Mouse (Mus musculus) thymus, postnatal 0 days (tissue): ENCODE data around the gene Sphk1. TPM values are rescaled to one million over a fixed set of nuclear protein-coding genes. Genes with fewer than 3 reads are reported as not detected.
A peak's percentile ranks its signal among the peaks of the same experiment; 100 is the strongest.

ENCODE experiments used
- DNase-seq: peaks from one replicate; pipeline ENCODE4 v3.0.0-alpha.2; 2015; ENCODE audit warnings: low spot score
- polyA plus RNA-seq: library from polyadenylated mRNA; unstranded; fragments of >200 nt; fragmentation: Nextera tagmentation; extraction: Ambion mirVana; gene quantifications from 2 replicates; pipeline ENCODE4 v1.2.1, GENCODE M21; 2015

Gene Sphk1
- polyA plus RNA-seq, 1 experiment from 2014 or later = 13.7 TPM

DNA sequence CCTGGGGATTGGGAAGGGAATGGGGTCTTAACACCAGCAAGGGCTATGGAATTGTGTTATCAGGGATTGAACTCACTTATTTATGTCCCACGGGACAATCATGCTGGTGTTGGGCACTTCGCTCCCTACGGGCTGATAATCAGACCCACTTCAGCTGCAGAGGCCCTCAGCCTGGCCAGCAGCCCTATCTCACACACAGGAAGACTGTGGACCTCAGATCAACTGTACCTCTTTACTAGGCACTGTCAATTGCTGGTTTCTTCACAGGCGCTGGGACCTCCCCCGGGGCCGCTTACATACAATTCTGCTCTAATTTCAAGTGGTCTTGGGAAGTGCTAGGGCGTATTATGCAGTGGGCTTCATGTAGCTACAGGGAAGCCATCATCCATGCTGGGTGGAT, 6.0 kb downstream of the Sphk1 start:
- DNase-seq = no peak

DNA sequence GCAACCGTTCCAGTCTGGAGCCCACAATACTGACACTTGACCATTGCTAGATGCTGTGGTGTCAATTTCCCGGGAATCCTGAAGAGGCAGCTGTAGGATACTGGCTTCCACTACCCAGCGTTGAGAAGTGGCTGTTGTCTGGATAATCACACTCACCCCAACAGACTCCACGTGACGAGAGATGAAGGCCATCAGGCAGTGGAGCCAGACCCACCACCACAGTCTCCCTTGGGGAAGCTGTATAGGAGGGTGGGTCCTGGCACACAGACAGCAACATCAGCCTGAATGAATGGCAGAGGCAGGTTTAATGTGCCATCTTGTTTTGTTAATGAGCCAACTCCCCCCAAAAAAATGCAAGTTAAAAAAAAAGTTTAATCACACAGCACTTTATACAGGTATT, 6.7 kb downstream of the Sphk1 start:
- no peak for DNase-seq

DNA sequence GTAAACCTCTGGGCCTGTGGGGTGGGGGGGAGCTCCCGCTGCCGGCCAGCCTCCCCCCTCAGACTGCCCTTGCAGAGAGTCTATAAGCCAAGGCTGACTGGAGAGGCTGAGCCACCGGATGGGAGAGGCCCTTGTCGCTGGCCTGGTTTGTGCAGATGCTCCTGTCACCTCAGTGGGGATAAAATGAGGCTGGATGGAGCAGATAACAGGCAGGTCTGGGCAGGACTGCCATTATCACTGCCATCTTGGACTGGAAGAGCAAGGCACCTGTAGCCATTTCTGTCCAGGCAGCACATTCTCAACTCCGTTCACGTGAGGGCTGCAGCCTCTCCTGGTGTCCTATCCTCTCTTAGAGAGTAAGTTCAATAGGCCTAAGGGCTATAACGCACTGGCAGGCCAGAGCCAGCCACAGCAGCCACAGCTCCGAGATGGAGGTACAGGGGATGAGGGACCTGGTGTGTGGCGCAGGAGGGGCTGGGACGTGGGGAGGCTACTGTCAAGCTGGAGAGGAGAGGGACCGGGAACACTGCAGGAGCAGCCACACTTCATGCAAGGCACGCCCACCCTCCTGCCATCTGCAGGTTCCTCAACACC, 7.5 kb downstream of the Sphk1 start:
- no peak for DNase-seq

DNA sequence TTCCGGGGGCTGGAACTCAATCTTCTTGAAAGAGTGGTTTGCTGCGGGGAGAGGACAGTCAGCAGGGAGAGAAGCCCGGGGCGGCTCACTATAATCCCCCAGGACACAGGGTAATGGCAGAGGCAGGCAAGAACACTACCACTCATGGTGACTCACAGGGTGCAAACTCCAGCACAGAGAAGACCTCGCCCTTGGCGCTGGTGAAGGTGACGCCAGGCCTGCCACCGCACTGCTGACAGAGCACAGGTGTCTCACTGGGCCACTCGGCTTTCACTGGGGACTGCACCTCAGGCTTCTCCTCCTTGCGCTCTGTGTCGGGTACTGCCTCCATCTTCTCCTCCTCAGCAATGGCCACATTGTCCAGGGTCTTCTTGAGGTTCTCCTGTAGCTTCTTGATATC, 10.5 kb downstream of the Sphk1 start:
- no peak for DNase-seq

DNA sequence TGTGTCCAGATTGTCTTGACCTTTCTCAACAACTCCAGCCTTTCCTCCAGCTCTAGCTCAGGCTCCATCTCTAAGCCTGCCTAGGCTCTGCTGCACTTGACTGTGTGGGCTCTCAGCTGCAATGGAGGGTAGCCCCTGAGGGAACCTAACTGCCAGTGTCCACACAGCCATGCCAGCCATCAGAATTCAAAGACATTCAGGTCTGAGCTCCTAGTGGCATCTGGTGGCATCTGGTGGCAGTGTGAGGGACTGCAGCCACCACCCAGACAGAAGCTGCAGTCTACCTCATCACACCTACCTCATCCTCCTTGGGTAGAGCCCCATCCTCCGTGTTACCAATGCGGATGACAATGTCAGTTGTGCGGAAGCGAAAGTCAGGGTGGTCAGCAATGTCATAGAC, 12.4 kb downstream of the Sphk1 start:
- DNase-seq = peak; percentile 36

DNA sequence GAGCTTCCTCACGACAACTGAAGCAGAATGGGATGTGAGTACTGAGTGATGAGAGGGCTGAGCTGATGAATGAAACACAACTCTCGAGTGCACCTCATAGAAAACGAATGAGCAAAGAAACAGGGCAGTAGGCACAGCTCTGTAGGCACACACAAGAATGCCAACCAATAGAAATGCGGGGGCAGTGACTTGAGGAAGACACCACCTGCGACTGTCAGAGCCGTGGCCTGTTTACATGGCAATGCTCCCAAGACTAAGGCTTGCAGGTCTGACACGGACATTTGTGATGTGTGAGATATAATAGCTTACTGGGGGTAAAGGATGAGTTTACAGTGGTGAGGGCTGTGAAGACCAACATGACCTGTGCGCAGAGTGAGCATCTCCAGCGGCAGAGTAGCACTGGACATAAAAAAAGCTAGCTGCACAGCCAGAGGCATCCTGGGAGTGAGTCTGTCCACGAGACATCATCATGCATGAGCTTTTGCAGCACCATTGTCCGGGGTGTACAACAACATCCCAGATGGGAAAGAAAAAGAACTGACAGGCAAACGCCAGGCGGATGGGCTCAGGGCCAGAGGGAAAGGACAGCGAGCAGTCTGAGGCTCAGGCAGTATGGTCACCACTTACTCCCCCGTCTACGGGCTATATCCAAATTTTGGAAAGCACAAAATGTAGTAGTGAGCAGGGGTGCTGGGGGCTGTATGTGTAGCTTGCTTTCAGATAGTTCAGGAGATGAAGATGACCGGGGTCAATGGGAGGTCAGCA, 16.8 kb downstream of the Sphk1 start:
- no peak for DNase-seq

DNA sequence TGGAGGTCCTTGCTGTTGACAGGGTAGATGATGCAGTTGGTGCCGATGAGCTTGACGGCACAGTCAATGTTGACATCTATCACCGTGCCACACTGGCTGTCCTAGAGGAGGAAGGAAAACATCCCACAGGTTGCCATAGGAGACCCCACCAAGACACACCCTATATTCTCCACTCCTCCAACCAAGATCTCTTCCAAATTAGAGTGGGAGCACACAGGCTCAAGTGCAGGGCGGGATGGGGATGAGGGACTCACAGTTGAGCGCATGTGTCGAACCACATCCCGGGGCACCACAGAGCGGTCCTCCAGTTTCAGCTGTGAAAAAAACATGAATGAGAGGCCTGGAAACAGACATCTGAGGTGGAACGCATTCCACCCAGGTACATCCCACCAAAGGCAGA, 18.1 kb downstream of the Sphk1 start:
- DNase-seq = no peak

DNA sequence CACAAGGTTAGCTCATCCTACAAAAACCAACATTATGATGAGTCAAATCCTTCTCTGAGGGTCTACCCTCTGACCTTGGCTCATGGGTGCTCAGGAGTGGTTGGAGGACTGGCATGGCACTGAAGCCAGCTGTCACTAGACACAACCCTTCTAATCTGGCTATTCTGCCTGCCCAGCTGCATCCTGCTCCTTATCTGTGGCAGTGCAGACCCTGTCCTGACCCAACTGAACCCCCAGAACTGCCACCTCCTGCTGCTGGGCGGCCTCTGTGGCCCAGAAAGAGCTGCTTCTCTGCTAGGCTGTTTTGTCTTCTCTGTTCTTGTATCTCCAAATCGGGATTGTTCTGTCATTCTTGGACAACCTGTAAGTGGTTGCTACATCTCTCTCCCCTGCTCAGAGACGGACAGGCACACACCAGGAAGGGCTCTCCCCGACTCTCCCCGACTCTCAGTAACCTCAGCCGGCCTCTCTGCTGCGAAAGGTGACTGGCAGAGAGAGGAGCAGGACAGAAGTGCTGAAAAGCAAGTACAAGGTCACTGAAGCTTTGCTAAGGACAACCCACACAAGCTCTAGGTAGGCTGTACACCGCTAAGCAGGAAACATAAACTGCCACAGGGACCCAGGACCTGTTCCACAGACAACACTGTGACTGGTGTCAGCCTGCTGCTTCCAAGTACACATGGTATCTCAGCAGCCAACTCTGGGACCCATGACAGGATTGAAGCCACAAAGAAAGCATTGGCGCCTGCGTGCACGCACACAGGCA, 18.7 kb downstream of the Sphk1 start:
- DNase-seq = no peak

DNA sequence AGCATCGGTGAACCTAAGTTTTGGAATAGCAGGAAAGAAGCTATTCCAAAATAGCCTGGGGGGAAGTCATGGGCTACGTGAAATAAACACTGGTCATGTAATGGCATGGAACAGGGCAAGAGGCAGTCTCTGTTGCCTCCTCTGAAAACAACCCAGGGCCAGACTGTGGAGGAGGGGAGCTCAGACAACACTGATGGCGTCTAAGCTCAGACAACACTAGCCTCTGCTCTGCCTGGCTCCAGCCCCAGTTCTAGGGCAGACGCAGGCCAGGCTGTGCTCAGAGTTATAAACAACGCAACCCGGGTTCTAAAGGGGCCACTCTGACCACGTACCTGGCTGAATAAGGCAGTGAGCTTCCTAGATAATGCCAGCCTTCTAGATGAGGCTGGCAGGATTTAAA, 20.0 kb downstream of the Sphk1 start:
- no peak for DNase-seq

DNA sequence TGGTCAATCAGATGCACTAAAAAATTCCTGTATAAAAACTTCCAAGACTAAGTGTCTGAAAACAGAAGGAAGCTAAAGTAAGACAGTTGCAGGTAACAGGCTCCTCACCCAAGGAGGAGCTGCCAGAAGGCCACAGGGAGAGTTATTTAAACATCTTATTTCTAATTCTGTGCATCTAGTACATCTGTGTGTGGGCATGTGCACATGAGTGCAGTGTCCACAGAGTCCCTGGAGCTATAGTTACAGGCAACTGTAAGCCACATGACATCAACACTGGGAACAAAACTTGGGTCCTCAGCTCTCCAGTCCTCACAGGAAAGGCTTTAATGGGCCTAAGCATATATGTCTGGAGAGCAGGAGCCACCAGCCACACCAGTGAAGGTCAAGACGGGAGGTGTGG, 21.5 kb downstream of the Sphk1 start:
- DNase-seq = no peak

DNA sequence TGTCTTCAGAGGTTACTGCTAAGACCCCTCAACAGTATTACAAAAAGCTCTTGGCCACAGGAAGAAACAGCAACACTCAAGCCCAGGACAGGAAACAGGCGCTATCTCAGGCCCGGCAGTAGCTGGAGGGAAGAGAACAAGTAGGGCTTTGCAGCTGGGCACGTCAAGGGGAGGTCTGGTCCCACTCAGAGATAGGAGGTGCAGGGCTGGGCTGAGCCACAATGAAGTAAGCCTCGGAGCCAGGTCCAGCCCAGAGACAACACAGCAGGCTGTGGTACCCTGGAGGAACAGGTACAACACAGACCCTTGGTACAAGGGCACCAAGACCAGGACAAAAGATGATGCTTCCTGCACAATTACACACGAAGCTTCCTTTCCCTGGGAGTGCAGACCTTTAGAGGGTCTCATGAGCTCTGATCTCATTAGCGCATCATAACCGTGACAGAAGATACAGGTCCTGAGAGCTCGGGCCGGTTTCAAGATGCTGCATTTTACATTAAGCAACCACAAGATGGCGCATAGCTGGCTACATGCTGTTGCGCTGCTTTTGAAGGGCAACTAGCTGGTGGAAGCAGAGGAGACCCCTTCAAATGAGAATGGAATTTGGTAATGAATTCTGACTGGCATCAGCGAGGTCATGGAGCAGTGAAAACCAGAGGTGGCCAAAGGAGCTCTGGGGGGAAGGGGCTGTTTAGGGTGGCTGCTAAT, 23.6 kb downstream of the Sphk1 start:
- DNase-seq = peak; percentile 66

DNA sequence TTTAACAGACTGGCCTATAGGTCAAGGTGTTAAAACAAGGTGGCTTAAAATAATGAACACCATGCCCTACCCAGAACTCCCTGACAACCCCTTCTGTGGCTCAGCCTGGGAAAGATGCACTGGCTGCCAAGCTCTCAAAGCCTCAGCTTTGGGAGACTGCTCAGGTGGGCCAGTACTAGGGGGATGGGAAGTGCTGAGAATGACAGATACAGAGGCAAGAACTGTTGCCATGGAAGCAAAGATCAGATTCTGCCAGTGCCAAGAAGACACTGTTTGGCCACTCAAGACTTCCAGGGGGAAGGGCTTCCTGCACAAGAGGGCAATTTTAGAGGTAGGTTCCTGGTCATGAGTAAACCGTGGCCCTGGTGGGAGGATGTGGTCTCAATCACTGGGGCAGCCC, 24.8 kb downstream of the Sphk1 start:
- no peak for DNase-seq

DNA sequence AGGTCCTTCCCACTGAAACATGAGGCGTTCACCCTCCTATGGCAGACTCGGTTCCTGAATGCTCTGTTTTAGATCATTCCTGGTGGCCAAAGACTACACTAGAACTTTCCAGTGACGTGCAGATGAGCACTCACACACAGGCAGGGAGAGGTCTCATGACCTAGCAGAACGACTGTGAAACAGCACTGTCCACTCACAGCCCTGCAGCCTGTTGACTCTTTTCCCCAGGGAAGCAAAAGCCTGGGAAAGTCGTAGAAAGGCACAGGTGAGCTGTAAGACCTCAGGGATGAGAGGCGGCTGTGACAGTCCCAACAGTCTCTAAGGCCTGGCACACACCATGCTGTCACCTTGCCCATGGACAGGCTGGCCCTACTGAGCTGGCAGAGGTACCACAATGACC, 25.6 kb downstream of the Sphk1 start:
- DNase-seq = no peak

DNA sequence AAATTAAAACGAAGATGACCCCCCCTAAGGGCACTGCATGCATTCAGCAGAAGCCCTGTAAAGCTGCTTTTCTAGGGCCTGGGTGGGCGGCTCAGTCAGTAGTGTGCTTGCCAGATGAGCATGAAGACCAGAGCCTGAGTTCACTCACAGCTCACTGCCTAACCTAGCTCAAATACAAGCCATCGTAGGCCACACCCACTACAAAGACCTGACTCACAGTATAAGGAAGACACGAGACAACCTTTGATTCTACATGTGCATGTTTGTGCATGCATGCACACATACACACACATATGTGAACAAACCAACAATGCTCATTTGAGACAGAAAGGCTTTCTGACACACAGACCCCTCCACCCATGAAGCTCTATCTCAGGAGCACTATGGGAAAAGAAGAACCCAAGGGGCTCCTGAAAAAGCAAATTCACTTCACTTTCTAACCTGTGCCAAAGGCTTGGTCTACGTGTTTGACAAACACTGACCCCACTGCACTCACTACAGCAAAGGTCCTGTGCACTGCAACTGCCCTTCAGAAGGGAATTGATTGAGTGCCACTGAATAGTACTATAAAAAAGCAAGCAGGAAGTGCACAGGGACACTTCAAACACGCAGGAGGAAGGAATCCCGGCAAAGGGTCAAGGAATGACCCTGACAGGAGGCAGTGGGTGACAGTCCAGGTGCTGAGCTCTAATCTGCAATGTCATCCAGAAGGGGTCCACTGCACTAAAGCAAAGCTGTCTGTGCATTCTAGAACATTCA, 34.7 kb downstream of the Sphk1 start:
- no peak for DNase-seq

DNA sequence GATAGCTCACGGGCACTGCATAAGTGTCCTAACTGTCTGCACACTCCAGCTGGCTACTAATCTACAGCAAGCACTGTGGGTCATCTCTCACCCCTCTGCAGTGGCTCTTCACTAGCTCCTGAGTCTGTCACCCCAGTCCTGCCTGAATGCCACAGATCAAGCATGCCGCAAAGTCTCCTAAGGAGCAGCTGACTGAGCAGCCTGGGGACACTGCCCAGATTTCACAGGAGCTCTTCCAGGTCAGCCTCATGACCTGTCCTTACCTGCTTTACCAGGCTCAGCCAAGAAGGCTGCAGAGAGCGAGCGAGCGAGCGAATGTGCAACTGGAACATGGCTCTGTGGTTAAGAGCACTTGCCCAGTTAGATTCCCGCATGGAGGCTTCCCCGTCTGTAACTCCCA, 36.8 kb downstream of the Sphk1 start:
- no peak for DNase-seq

DNA sequence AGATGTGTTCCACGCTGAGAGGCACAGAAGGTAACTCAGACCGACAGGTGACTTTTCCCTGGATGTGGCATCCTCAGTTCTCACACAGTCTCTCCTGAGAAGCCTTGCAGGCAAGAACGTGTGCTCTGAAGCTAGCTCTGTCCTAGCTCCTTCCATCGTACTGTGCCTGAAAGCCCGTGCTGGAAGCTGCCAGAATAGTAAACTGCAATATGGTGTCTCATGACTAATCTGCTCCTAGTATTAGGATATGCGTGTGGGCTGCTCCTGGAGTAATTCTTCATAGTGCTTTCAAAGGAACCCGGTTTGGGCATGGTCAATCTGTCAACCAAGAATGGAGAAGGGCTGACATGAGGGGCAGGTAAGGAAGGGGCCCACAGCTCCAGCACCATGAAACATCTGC, 40.1 kb downstream of the Sphk1 start:
- DNase-seq = no peak

DNA sequence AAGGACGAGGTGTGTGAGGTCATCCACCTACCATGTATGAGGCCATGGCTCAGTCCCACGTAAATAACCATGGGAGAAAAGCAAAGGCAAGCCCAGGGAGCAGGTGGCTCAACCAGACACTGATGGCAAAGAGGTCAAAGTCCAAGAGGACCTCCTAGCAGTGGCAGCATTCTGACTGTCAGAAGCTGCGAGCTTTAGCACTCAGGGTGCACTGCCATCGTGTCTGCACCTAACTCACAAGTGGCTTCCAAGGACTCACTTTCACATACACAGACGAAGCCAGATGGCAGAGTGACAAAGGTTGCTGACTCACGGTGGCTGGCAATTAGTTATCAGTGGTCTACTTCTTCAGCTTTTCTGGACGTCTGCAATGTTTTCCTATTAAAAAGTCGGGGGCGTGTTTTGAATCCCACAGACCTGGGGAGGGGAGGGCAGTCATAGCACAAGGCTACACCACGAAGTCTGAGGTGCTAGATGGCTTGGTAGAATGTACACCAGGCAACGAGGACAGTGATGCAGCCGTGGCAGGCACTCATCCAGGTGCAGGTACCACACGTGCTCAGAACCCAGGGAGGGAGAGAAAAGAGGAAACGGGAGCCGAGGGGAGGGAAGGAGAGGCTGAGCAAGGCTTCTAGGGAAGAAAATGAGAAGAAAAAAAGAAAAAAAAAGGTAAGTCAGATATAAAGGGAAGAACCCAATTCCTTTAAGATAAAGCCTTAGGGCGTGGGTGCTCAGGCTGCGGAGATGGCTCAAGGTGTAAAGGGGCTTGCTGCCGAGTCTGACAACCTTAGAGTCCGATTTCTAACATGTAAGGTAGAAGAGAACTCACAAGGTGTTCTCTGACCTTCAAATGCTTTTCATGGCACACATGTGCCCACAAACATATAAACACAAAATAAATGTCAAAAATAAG, 41.3 kb downstream of the Sphk1 start:
- no peak for DNase-seq

DNA sequence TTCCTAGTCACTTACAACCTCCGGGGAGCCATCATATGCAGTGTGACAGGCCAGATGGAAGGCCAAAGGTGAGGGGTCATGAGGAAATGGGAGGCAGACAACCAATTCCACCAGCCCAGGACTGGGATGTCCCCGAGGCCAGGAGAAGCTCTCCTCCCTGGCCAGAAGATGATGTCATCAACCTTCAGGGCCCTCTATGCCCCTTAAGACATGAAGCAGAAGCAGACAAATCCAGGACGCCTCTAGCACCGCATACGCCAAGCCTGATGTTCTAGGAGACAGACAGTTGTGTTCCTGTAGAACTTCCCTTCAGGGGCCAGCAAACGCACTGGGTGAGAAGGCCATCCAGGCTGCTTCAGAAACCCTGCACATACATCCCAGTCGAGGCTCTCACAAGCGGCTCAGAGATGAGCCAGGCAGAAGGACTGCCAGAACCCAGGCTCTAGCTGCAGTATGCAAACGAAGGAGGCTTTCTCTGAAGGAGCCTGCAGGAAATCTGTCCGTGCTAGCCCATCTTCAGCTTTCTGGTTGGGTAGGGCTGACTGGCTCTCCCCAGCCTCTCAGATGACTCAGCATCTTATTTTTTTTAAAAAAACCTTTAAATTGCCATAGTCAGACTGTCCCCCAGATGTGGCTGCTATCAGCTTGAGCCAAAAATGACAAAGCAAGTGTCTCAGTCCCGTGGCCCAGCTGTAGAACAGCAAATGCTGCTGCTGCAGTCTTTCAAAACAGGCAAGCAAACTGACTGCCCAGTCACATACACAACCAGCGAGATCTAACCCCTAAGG, 42.2 kb downstream of the Sphk1 start:
- DNase-seq = no peak

DNA sequence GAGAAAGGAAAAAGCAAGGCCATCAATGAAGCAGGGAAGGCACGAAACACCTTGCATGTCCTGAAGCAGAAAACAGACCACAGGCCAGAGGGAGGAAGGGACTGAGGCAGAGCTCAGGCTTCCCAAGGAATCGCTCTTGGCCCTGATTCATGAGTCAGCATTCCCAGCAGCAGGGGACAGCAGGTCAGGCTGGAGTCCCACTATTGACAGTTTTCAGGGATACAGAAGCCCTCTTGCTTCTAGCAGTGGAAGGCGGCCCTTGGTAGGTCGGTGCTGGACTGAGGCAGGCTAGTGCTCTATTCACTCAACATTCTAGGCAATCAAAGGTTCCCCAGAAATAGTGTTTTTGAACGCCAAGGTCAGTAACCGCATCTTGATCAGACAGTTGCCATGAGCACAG, 43.8 kb downstream of the Sphk1 start:
- no peak for DNase-seq
